ENCODE assay signal across 11 mouse cellular contexts in the genomic region with DNA sequence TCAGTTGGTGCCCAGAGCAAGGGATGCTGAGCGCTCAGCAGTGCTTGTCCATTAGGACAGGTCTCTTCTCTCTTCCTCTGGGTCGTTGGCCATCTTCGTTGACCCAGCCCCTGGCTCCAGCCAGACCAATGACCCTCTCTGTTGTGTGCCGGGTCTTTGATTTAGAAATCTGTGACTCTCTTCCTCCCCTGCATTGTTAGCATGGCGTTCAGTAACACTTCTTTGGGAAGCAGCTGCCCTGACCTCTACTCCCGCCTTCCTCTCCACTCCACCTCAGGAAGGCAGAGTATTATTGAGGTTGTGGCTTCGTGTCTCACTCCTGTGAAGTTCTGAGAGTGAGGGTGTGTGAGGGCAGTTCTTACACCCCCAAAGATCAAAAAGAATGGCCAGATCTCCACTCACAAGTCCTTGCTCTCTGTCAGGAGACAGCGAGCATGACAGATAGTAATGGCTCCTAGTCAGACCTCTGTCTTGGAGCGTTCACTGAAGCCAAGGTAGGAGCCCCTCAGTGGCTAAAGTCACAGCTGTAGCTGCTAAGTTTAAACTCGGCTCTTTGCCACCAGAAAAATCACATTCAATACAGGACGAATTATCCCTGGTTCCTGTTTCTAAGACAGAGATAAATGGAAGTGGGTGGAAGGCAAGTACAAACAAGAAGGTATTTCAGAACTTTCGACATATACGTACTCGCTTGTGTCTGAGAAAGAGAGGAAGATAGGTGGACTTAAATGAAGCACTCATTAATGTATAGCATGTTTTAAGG. TPM values are rescaled to one million over a fixed set of nuclear protein-coding genes. Genes with fewer than 3 reads are reported as not detected.
A peak's percentile ranks its signal among the peaks of the same experiment; 100 is the strongest.
DNase-seq lines count a peak whose midpoint lies in the region; ATAC-seq and TF ChIP-seq lines count a peak whose summit lies in the region.
"Had no signal": no experiment of that assay in that cellular context is flagged by ENCODE, and none has a peak within 500 bp of the region (broad histone marks: within the 10 kb centered on the region; RNA-seq: fewer than 3 reads in every experiment).

No protein-coding gene starts in this region.

- TF ChIP-seq POLR2A in lung, adult 2 months (IDR thresholded peaks at IDR 0.05; ENCODE audit: borderline replicate concordance, extremely low read depth, low read depth, low read length): no peak

- intact Hi-C loops in gastrocnemius, adult 2 months (cut with DNase I): no loop called here
- intact Hi-C loops in gastrocnemius, postnatal 14 days (cut with DNase I; ENCODE audit: low total_unique reads): no loop called here

- 55% methylated on average over 14 of the region's 14 CpGs for WGBS in lung, adult 2 months
- 61% methylated on average over 14 of the region's 14 CpGs for WGBS in heart, embryonic 15.5 days

- ATAC-seq in heart, embryonic 15.5 days (replicated peaks; ENCODE audit: insufficient number of reproducible peaks, insufficient read depth, low FRiP score, low read depth): no peak
- ATAC-seq: midbrain, embryonic 15.5 days had no signal

- no peaks in the 10 kb centered on the region for H3K27me3 ChIP-seq in heart, embryonic 15.5 days
- H3K27me3 ChIP-seq in megakaryocyte, embryonic 14.5 days (replicated peaks): no peaks in the 10 kb centered on the region
- H3K27me3 ChIP-seq: forebrain, embryonic 12.5 days; midbrain, embryonic 15.5 days had no signal

- H3K36me3 ChIP-seq in heart, embryonic 15.5 days: no peaks in the 10 kb centered on the region
- peaks cover 3% of the 10 kb centered on the region for H3K36me3 ChIP-seq in megakaryocyte, embryonic 14.5 days (replicated peaks; ENCODE audit: low read length)
- H3K36me3 ChIP-seq: forebrain, embryonic 12.5 days; midbrain, embryonic 15.5 days had no signal

- H3K9ac ChIP-seq in heart, embryonic 15.5 days: no peak overlapping the region
- H3K9ac ChIP-seq: forebrain, embryonic 12.5 days; midbrain, embryonic 15.5 days had no signal

- TF ChIP-seq CTCF in gastrocnemius, adult 2 months (IDR thresholded peaks at IDR 0.05): no peak
- no peak for TF ChIP-seq CTCF in lung, adult 2 months (IDR thresholded peaks at IDR 0.05; ENCODE audit: insufficient read depth, low read length)

- peaks cover 13% of the 10 kb centered on the region for H3K4me1 ChIP-seq in lung, adult 2 months (ENCODE audit: control insufficient read depth, insufficient read depth, low read length)
- peaks cover 42% of the 10 kb centered on the region for H3K4me1 ChIP-seq in heart, embryonic 15.5 days (replicated peaks)
- H3K4me1 ChIP-seq in megakaryocyte, embryonic 14.5 days: peaks cover 86% of the 10 kb centered on the region
- H3K4me1 ChIP-seq: forebrain, embryonic 12.5 days had no signal

- H3K9me3 ChIP-seq in heart, embryonic 15.5 days (replicated peaks): no peaks in the 10 kb centered on the region
- no peaks in the 10 kb centered on the region for H3K9me3 ChIP-seq in megakaryocyte, embryonic 14.5 days
- H3K9me3 ChIP-seq: forebrain, embryonic 12.5 days; midbrain, embryonic 15.5 days had no signal

- no peak for DNase-seq in gastrocnemius, adult 2 months
- no peak for DNase-seq in gastrocnemius, postnatal 14 days
- no peak for DNase-seq in lung, adult 2 months
- no peak for DNase-seq in lung, postnatal 4 days
- no peak for DNase-seq in cerebellum, adult 18-20 months
- DNase-seq in cerebellum, postnatal 14 days: no peak
- DNase-seq: cerebellum, adult 8-10 months had no signal

- H3K27ac ChIP-seq in gastrocnemius, adult 2 months: peak overlapping the region; percentile 41; the same call in 1 of the 2 replicates
- H3K27ac ChIP-seq in heart, embryonic 15.5 days: peak overlapping the region; percentile 62
- H3K27ac ChIP-seq: forebrain, embryonic 12.5 days; midbrain, embryonic 15.5 days had no signal

- peak overlapping the region; percentile 48 for H3K4me2 ChIP-seq in heart, embryonic 15.5 days
- H3K4me2 ChIP-seq: forebrain, embryonic 12.5 days; midbrain, embryonic 15.5 days had no signal

- H3K4me3 ChIP-seq in gastrocnemius, adult 2 months: peak overlapping the region; percentile 11
- peak overlapping the region; percentile 5 for H3K4me3 ChIP-seq in lung, adult 2 months (replicated peaks; ENCODE audit: extremely low read depth, low read depth, low read length)
- no peak overlapping the region for H3K4me3 ChIP-seq in heart, embryonic 15.5 days
- H3K4me3 ChIP-seq in megakaryocyte, embryonic 14.5 days (replicated peaks): peak overlapping the region; percentile 83
- H3K4me3 ChIP-seq: forebrain, embryonic 12.5 days; midbrain, embryonic 15.5 days had no signal

RNA-seq across cellular contexts. Expression of gene Gpr183, which starts 2.7 kb away (rescaled TPM):
- total RNA-seq in gastrocnemius, adult 2 months (2021): under 1 TPM; 0.17 to 0.41 TPM
- 1 to 10 TPM in 1 of 2 experiments, under 1 TPM in 1; 0.64 to 1.3 TPM for total RNA-seq in gastrocnemius, postnatal 14 days (2021)
- polyA plus RNA-seq in lung, adult 2 months (2012; rRNA removed): 2.3 and 3.1 TPM in 2 replicates
- 1.8 and 3.1 TPM in 2 replicates for polyA plus RNA-seq in heart, embryonic 15.5 days (2015; fragmentation: Nextera tagmentation; extraction: Ambion mirVana)
- polyA plus RNA-seq in megakaryocyte, embryonic 14.5 days (2012; ENCODE audit: insufficient read depth, low replicate concordance): 0.89 TPM in 1 of 2 replicates, not detected in the other

RNA-seq across cellular contexts. Expression of gene Gpr18, which starts 46.7 kb away (rescaled TPM):
- total RNA-seq in gastrocnemius, adult 2 months (2021): not detected
- not detected for total RNA-seq in gastrocnemius, postnatal 14 days (2021)
- 5.6 and 8.3 TPM in 2 replicates for polyA plus RNA-seq in lung, adult 2 months (2012; rRNA removed)
- 0.21 and 0.93 TPM in 2 replicates for polyA plus RNA-seq in heart, embryonic 15.5 days (2015; fragmentation: Nextera tagmentation; extraction: Ambion mirVana)
- polyA plus RNA-seq in megakaryocyte, embryonic 14.5 days (2012; ENCODE audit: insufficient read depth, low replicate concordance): 0.06 TPM in 1 of 2 replicates, not detected in the other
